Mouse (Mus musculus) forebrain, embryonic 11.5 days (tissue): Measurements from ENCODE around the gene Tmem245. TPM values are rescaled to one million over a fixed set of nuclear protein-coding genes. Genes with fewer than 3 reads are reported as not detected.

ENCODE experiments used
- ATAC-seq: fragments of 200-750 bp; cut with Nextera tagmentation; replicated peaks from 2 replicates; pipeline ENCODE4 v1.8.0; 2017; ENCODE audit warnings: moderate TSS enrichment; ENCODE audit not compliant: low FRiP score
- DNase-seq: peaks from one replicate; pipeline ENCODE4 v3.0.0-alpha.2; 2017; ENCODE audit warnings: low spot score
- H3K27ac ChIP-seq: fragments of 300-500 bp; sonication (generic); 2 replicates; pipeline ENCODE4 v1.5.1; 2014; ENCODE audit warnings: low read depth, low read length
- H3K27me3 ChIP-seq: fragments of 300-500 bp; sonication (generic); 2 replicates; pipeline ENCODE4 v1.6.1; 2014; ENCODE audit warnings: mild to moderate bottlenecking, low read length, mixed read lengths; ENCODE audit not compliant: control insufficient read depth, insufficient read depth
- H3K36me3 ChIP-seq: fragments of 300-500 bp; sonication (generic); 2 replicates; pipeline ENCODE4 v1.6.1; 2014; ENCODE audit warnings: mild to moderate bottlenecking, low read length, moderate library complexity, mixed read lengths; ENCODE audit not compliant: control insufficient read depth, insufficient read depth
- H3K4me1 ChIP-seq: fragments of 300-500 bp; sonication (generic); replicated peaks from 2 replicates; pipeline ENCODE4 v1.6.1; 2014; ENCODE audit warnings: low read length, mixed read lengths; ENCODE audit not compliant: control insufficient read depth, insufficient read depth
- H3K4me2 ChIP-seq: fragments of 300-500 bp; sonication (generic); 2 replicates; pipeline ENCODE4 v1.6.1; 2014; ENCODE audit warnings: low read depth, mild to moderate bottlenecking, low read length, moderate library complexity, mixed read lengths; ENCODE audit not compliant: severe bottlenecking
- H3K4me3 ChIP-seq: fragments of 300-500 bp; sonication (generic); 2 replicates; pipeline ENCODE4 v1.5.1; 2014; ENCODE audit warnings: low read depth, low read length
- H3K9ac ChIP-seq: fragments of 300-500 bp; sonication (generic); 2 replicates; pipeline ENCODE4 v1.6.1; 2014; ENCODE audit warnings: low read length
- H3K9me3 ChIP-seq: fragments of 300-500 bp; sonication (generic); 2 replicates; pipeline ENCODE4 v1.6.1; 2016; ENCODE audit warnings: low read length, mixed read lengths; ENCODE audit not compliant: control insufficient read depth
- WGBS: fragments of 180-500 bp; shearing (Covaris S2); extraction: QIAGEN DNeasy Blood & Tissue Kit; methylation state at CpG from one replicate; pipeline ENCODE4 v1.1.7; 2014; 5-methylcytosine and 5-hydroxymethylcytosine counted together
- polyA plus RNA-seq: library from polyadenylated mRNA; unstranded; fragments of >200 nt; fragmentation: Nextera tagmentation; extraction: Ambion mirVana; gene quantifications from 2 replicates; pipeline ENCODE4 v1.2.1, GENCODE M21; 2014

Tmem245 gene
- polyA plus RNA-seq = 9.5 and 12.7 TPM in 2 replicates

DNA sequence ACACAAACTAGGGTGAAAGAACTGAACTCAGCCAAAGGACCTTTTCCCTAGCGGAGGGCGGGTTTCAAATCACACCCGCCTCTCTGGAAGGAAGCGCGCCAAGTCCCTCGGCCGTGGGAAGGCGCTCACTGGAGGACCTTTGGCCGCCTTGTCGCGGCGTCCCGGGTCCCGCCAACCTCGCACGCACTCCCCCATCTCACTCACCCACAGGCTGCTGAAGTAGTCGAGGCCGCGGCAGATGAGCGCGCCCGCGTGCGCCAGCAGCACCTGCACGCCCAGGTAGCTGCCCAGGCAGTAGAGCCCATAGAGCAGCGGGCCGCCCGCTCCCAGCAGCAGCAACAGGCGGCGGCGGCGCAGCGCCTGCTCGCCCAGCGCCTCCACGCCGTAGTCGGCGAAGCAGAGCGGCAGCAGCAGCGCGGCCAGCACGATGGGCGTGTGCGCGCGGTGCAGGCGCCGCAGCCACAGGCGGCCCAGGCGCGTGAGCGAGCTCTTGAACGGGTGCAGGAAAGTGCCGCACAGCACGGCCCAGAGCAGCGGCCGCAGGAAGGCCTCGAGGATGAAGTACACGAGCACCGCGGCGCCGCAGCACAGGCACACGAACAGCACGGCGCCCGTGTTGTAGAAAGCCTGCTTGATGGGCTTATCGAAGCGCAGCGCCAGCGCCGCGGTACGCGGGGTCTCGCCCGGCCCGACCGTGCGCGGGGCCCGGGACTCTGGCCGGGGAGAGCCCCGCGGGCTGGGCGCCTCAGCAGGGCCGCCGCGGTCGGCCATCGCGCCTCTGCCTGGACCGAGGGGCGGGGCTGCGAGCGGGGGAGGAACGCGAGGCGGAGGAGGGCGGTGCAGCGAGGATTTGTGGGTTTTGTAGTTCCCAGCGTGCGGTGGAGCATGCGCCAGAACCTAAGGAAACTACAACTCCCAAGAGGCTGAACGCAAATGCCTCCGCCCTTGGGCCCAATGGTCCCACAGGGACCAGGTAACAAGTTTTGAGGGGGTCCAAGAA, at the start of gene Tmem245:
TSS of gene Tmem245 (minus strand) at position 797 of the 1,000 bp plus-strand sequence.
- Histone ChIP-seq H3K9me3 (no peaks in the 10 kb centered on the region), H3K36me3 (no peaks in the 10 kb centered on the region), H3K4me2 (peak within 1 kb of the TSS; percentile 84), H3K27ac (peak within 1 kb of the TSS; percentile 73; the same call in 1 of the 2 replicates), H3K9ac (peak within 1 kb of the TSS; percentile 86), H3K27me3 (no peaks in the 10 kb centered on the region), H3K4me1 (peaks cover 11% of the 10 kb centered on the region; the same call in 1 of the 2 replicates), H3K4me3 (peak within 1 kb of the TSS; percentile 84)
- DNase-seq = peak; percentile 97
- peak; percentile 98 for ATAC-seq
- under 1% methylated on average over 105 of the region's 107 CpGs for WGBS

DNA sequence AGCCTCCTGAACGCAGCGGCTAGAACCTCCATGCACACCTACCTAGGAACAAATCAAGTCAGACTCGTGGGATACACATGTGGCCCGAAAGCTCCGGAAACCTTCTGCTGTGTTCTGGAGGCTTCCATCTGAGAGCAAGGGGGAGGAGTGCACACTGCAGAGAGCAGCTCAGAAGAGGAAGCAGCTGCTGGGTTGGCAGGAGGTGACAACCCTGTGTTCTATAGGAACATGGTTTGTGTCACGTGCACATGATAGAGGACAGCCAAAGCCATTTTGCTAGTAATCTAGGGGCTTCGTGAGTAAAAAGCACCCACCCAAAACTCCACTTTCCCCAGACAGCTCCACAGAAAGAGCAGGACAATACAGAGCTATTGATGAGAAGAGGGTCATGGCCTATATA, 46.1 kb upstream of the Tmem245 start:
- Histone ChIP-seq H3K36me3 (no peaks in the 10 kb centered on the region), H3K4me2 (no peak overlapping the region), H3K4me1 (no peaks in the 10 kb centered on the region), H3K9me3 (peaks cover 2% of the 10 kb centered on the region; the same call in 1 of the 2 replicates), H3K4me3 (no peak overlapping the region), H3K9ac (no peak overlapping the region), H3K27me3 (peaks cover 7% of the 10 kb centered on the region; the same call in 1 of the 2 replicates), H3K27ac (no peak overlapping the region)
- DNase-seq (no peak), ATAC-seq (no peak)
- 91% methylated on average over 7 of the region's 7 CpGs for WGBS

DNA sequence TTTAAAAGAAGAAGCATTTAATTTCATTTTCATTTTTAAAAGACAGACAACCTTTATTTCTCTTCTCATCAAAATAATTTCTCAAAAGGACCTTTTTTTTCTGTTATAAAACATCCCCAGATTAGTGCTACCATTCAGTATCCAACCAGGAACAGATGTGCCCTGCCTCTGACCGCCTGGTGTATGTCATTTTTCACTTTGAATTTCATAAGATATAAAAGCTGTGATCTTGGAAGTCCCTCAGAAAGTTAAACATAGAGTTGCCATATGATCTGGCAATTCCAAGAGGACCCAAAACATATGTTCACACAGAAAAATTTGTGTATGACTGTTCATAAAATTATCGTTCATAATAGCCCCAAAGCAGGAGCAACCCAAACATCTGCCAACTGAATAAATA, 44.7 kb upstream of the Tmem245 start:
- 73% methylated on average over 2 of the region's 2 CpGs for WGBS
- no peaks in the 10 kb centered on the region for H3K4me1 ChIP-seq
- no peaks in the 10 kb centered on the region for H3K36me3 ChIP-seq
- H3K9ac ChIP-seq = no peak overlapping the region
- DNase-seq = no peak
- ATAC-seq = no peak
- no peak overlapping the region for H3K4me2 ChIP-seq
- peaks cover 2% of the 10 kb centered on the region; the same call in 1 of the 2 replicates for H3K9me3 ChIP-seq
- no peak overlapping the region for H3K27ac ChIP-seq
- H3K4me3 ChIP-seq = no peak overlapping the region
- peaks cover 7% of the 10 kb centered on the region; the same call in 1 of the 2 replicates for H3K27me3 ChIP-seq

DNA sequence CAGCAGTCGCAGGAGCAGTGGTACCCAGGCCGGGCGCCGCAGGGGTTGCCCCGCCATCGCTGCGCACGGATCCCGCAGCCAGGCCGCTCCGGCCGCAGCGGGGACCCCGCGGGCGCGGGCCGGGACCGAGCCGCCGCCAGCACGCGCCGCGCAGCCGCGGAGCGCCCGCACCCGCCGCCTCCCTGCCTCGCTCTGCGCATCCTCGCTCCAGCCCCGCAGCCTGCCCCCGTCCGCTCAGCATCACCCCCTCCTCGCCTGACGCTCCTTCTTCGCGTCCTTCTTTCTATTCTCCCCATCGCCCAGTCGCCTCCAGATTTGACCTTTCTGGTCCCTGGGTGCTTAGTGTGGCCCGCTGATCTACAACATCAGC, 43.0 kb upstream of the Tmem245 start, which contains the start of gene Frrs1l:
TSS of gene Frrs1l (minus strand) at position 177 of the 370 bp plus-strand sequence.
- Histone ChIP-seq H3K9me3 (no peaks in the 10 kb centered on the region), H3K27me3 (peaks cover 7% of the 10 kb centered on the region; the same call in 1 of the 2 replicates), H3K4me1 (no peaks in the 10 kb centered on the region), H3K9ac (peak within 1 kb of the TSS; percentile 71), H3K36me3 (no peaks in the 10 kb centered on the region), H3K27ac (no peak within 1 kb of the TSS), H3K4me2 (peak within 1 kb of the TSS; percentile 98), H3K4me3 (peak within 1 kb of the TSS; percentile 73)
- ATAC-seq (peak; percentile 85), DNase-seq (peak; percentile 73)
- WGBS = under 1% methylated on average over 36 of the region's 44 CpGs

DNA sequence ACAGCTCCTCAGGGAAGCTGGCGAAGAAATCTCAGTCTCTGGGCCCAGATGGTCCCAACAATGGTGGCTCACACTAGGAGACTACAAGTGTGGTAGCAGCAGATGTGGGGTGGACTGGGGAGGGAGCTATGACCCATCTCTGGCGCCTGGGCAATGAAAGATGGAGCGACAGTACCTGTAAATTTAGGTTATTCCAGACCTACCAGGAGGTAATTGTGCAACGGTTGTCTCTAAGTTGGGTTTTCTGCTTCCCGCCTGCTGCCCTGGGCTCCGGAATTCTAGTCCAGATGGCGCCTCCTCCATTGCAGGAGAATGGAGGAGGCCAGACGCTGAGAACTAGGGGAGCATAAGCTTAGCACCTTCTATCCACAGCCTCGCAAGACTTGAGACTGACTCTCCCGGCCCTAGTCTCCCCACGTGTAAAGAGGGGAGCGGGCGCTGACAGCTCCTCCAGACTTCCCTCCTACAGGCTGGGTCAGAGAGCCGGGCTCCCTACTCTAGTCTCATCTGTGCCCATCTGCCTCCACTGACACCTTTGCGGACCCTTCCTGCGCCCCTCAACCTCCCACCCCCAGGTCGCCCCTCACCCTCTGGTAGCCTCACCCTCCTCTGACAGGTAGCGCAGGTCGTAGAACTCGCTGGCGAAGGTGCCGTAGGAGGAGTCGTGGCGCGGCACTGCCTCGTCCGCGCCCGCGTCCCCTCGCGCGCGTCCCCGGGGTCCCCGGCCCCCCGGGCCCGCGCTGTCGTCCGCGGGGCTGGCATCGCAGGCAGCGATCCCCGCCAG, 42.4 kb upstream of the Tmem245 start:
- ATAC-seq = peak; percentile 64
- H3K4me1 ChIP-seq = no peaks in the 10 kb centered on the region
- peak overlapping the region; percentile 98 for H3K4me2 ChIP-seq
- H3K9ac ChIP-seq = peak overlapping the region; percentile 71
- H3K27me3 ChIP-seq = peaks cover 7% of the 10 kb centered on the region; the same call in 1 of the 2 replicates
- 2% methylated on average over 34 of the region's 45 CpGs for WGBS
- no peaks in the 10 kb centered on the region for H3K36me3 ChIP-seq
- H3K9me3 ChIP-seq = no peaks in the 10 kb centered on the region
- H3K4me3 ChIP-seq = peak overlapping the region; percentile 73
- no peak overlapping the region for H3K27ac ChIP-seq
- peak; percentile 70 for DNase-seq

DNA sequence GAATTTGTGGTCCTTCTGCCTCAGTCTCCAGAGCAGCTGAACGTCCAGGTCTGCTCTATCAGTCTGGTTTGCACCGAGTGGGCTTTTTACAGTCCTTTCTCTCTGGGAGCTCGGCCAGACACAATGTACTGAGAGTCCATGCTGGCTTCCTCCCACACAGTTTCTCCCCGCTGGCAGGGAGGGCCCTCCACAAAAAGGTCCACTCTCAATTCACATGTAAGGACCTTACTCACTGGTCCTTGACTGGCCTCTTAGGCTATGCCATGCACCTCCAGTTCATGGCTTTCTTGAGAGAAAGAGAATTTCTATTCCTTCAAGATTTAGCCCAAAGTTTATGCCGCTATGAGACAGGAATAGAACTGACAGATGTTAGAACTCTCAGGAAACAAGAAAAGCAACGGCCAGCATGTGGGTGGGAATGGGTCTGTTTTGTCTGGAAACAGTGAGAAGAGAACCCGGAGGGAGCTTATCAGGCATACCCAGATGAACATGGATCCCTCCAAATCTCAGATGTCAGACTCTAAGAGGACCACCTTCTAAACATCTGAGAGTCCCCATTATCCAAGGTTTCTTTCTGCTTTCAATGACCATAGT, 18.4 kb upstream of the Tmem245 start:
- H3K27ac ChIP-seq = no peak overlapping the region
- H3K4me3 ChIP-seq = no peak overlapping the region
- no peaks in the 10 kb centered on the region for H3K4me1 ChIP-seq
- H3K4me2 ChIP-seq = no peak overlapping the region
- H3K36me3 ChIP-seq = no peaks in the 10 kb centered on the region
- no peak for DNase-seq
- H3K9ac ChIP-seq = no peak overlapping the region
- ATAC-seq = no peak
- no peaks in the 10 kb centered on the region for H3K9me3 ChIP-seq
- 78% methylated on average over 7 of the region's 7 CpGs for WGBS
- no peaks in the 10 kb centered on the region for H3K27me3 ChIP-seq

DNA sequence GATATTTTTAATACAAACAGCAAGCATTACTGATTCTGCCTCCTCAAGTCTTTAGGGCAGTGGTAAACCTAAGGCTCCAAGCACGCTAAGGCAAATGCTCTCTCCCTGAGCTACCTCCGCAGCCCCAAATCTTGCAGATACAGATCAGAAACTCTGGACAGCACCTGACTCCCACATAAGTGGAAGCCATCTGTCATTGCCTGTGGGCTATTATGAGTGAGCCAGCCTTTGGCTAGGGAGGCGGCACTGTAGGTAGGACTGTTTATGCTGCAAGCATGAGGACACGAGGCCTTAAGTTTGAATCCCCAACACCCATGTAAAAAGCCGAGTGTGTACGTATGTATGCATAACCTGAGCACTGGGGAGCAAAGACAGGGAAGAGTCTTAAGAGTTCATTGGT, 16.4 kb upstream of the Tmem245 start:
- ATAC-seq (no peak), DNase-seq (no peak)
- Histone ChIP-seq H3K27me3 (no peaks in the 10 kb centered on the region), H3K4me3 (no peak overlapping the region), H3K4me2 (no peak overlapping the region), H3K4me1 (no peaks in the 10 kb centered on the region), H3K9me3 (no peaks in the 10 kb centered on the region), H3K9ac (no peak overlapping the region), H3K36me3 (no peaks in the 10 kb centered on the region), H3K27ac (no peak overlapping the region)
- WGBS = 94% methylated on average over 6 of the region's 6 CpGs

DNA sequence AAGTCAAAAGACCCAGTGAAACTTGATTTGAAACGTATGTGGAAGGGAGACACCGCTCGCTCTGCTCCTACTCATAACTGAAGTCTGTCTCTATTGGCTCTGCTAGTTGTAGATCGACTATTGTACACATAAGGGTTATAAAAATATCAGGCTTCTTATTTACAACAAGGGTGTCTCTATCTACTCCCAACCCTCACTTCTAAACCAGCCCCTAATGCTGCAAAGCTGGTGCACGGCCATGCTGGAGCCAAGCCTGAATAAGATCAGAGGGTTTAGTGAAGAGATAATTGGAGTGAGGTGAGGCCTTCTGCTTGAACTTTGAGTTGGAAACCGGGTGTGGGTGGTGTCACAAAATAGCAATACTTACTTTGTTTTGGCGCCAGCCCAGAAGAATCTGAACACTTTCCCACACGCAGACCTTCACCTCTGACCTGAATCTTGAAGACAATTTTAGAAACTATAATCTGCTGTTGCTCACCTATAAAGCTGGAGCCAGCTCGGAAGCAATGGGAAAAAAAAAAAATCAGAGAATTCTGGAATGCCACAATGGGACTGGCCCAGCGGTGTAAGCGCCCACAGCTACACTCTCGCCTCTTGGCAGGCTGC, 14.2 kb upstream of the Tmem245 start:
- ATAC-seq = no peak
- Histone ChIP-seq H3K36me3 (no peaks in the 10 kb centered on the region), H3K4me1 (no peaks in the 10 kb centered on the region), H3K9ac (no peak overlapping the region), H3K4me3 (no peak overlapping the region), H3K27ac (no peak overlapping the region), H3K27me3 (no peaks in the 10 kb centered on the region), H3K9me3 (no peaks in the 10 kb centered on the region), H3K4me2 (no peak overlapping the region)
- WGBS = 90% methylated on average over 12 of the region's 12 CpGs
- DNase-seq = no peak
